Mouse (Mus musculus) neural tube, embryonic 12.5 days (tissue): ENCODE measurements around the gene Stk38l. TPM values are rescaled to one million over a fixed set of nuclear protein-coding genes. Genes with fewer than 3 reads are reported as not detected.

ENCODE experiments used
- ATAC-seq: fragments of 200-750 bp; cut with Nextera tagmentation; 2 replicates; pipeline ENCODE4 v1.8.0; 2017; ENCODE audit warnings: low read depth, mild to moderate bottlenecking, moderate TSS enrichment, moderate library complexity; ENCODE audit not compliant: low FRiP score
- H3K27ac ChIP-seq: fragments of 300-500 bp; sonication (generic); 2 replicates; pipeline ENCODE4 v1.5.1; 2016
- H3K27me3 ChIP-seq: fragments of 300-500 bp; sonication (generic); replicated peaks from 2 replicates; pipeline ENCODE4 v1.6.1; 2016; ENCODE audit warnings: mild to moderate bottlenecking
- H3K36me3 ChIP-seq: fragments of 300-500 bp; sonication (generic); 2 replicates; pipeline ENCODE4 v1.6.1; 2016; ENCODE audit warnings: mild to moderate bottlenecking
- H3K4me1 ChIP-seq: fragments of 300-500 bp; sonication (generic); 2 replicates; pipeline ENCODE4 v1.6.1; 2016
- H3K4me2 ChIP-seq: fragments of 300-500 bp; sonication (generic); replicated peaks from 2 replicates; pipeline ENCODE4 v1.6.1; 2016; ENCODE audit warnings: mild to moderate bottlenecking
- H3K4me3 ChIP-seq: fragments of 300-500 bp; sonication (generic); 2 replicates; pipeline ENCODE4 v1.5.1; 2016
- H3K9ac ChIP-seq: fragments of 300-500 bp; sonication (generic); 2 replicates; pipeline ENCODE4 v1.6.1; 2016; ENCODE audit warnings: mild to moderate bottlenecking
- H3K9me3 ChIP-seq: fragments of 300-500 bp; sonication (generic); 2 replicates; pipeline ENCODE4 v1.6.1; 2016; ENCODE audit warnings: mild to moderate bottlenecking
- WGBS: fragments of 180-500 bp; shearing (Covaris S2); methylation state at CpG from one replicate; pipeline ENCODE4 v1.1.7; 2016; 5-methylcytosine and 5-hydroxymethylcytosine counted together
- polyA plus RNA-seq: library from polyadenylated mRNA; unstranded; fragments of >200 nt; fragmentation: Nextera tagmentation; extraction: Ambion mirVana; gene quantifications from 2 replicates; pipeline ENCODE4 v1.2.1, GENCODE M21; 2016

Gene Stk38l
- polyA plus RNA-seq, 1 experiment from 2014 or later = 17.8 TPM

DNA sequence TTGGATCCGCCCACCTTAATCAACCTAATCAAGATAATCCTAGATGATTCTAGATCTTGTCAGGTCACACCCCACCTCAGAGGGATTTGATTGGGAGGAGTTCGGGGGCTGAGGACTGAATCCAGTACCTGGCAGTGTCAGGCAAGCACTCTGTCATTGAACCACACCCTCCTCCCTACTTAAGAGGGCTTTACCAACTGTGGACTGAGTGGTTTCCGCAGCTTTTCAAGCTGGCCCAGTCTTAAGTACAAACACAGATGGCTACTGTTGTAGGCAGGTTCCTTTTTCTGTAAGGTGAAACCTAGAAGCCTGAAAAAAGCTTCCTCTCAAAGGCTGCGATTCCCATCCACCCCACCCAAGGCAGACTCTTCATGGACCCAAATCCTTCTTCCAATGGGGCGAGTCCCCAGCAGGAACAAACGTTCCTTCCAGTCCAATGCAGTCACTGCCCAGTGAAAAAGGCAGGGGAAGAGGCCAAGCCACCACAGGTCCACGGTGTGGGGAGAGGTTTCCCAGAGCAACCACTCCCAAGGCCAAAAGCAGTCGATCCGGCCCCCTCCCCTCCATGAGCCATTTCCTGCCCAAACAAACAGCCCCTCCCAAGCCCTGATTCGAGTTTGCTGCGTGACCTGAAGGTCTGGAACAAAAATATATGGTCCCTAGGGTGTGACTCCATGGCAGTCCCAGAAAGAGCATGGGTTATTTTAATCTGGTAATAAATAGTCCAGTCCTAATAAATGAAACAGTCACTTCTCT, 22.5 kb upstream of the Stk38l start:
- Histone ChIP-seq H3K36me3 (no peaks in the 10 kb centered on the region), H3K4me1 (no peaks in the 10 kb centered on the region), H3K9me3 (no peaks in the 10 kb centered on the region), H3K4me3 (no peak overlapping the region), H3K9ac (no peak overlapping the region), H3K4me2 (no peak overlapping the region), H3K27me3 (no peaks in the 10 kb centered on the region), H3K27ac (no peak overlapping the region)
- 71% methylated on average over 11 of the region's 11 CpGs for WGBS
- no peak for ATAC-seq

GRCm38 (mm10) chr6:146703351-146703750, 21.4 kb upstream of the Stk38l start:
- H3K36me3 ChIP-seq = no peaks in the 10 kb centered on the region
- no peaks in the 10 kb centered on the region for H3K4me1 ChIP-seq
- 85% methylated on average over 3 of the region's 3 CpGs for WGBS
- no peak overlapping the region for H3K4me3 ChIP-seq
- no peaks in the 10 kb centered on the region for H3K27me3 ChIP-seq
- no peak overlapping the region for H3K4me2 ChIP-seq
- H3K9ac ChIP-seq = no peak overlapping the region
- H3K27ac ChIP-seq = no peak overlapping the region
- no peaks in the 10 kb centered on the region for H3K9me3 ChIP-seq
- no peak for ATAC-seq

- WGBS = 90% methylated on average over 1 of the region's 1 CpGs
These were observed 19.2 kb upstream of the Stk38l start for GRCm38 (mm10) chr6:146705631-146706030.

DNA sequence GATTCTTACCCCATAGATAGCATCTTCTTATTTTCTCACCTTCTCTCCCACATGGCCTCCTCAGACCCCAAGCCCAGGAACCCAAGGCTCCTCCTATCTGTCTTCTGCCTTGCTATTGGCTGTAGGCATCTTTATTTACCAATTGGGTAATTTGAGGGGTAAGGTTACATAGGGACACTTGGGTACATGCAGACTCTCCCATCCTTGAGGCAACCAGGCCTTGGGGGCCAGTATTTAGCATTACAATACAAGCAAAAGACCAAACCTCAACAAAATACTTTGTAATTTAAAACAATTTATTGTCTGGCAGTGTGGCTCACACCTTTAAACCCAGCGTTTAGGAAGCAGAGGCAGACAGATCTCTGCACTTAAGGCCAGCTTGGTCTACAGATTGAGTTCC, 5.2 kb upstream of the Stk38l start:
- Histone ChIP-seq H3K9me3 (no peaks in the 10 kb centered on the region), H3K4me2 (no peak overlapping the region), H3K27ac (no peak overlapping the region), H3K4me3 (no peak overlapping the region), H3K36me3 (no peaks in the 10 kb centered on the region), H3K4me1 (no peaks in the 10 kb centered on the region), H3K9ac (no peak overlapping the region), H3K27me3 (no peaks in the 10 kb centered on the region)
- ATAC-seq = no peak
- WGBS = 72% methylated on average over 1 of the region's 1 CpGs

More at GRCm38 (mm10) chr6:146705631-146706030, 19.2 kb upstream of the Stk38l start:
- H3K9ac ChIP-seq = no peak overlapping the region
- H3K4me3 ChIP-seq = no peak overlapping the region
- no peak overlapping the region for H3K4me2 ChIP-seq
- H3K27me3 ChIP-seq = no peaks in the 10 kb centered on the region
- no peak overlapping the region for H3K27ac ChIP-seq
- H3K4me1 ChIP-seq = no peaks in the 10 kb centered on the region
- H3K36me3 ChIP-seq = no peaks in the 10 kb centered on the region
- no peak for ATAC-seq
- no peaks in the 10 kb centered on the region for H3K9me3 ChIP-seq

GRCm38 (mm10) chr6:146723805-146724204, 990 bp upstream of the Stk38l start:
- no peaks in the 10 kb centered on the region for H3K27me3 ChIP-seq
- H3K9me3 ChIP-seq = no peaks in the 10 kb centered on the region
- H3K4me3 ChIP-seq = no peak overlapping the region
- ATAC-seq = no peak
- H3K9ac ChIP-seq = no peak overlapping the region
- no peaks in the 10 kb centered on the region for H3K36me3 ChIP-seq
- H3K4me1 ChIP-seq = no peaks in the 10 kb centered on the region
- 97% methylated on average over 3 of the region's 3 CpGs for WGBS
- no peak overlapping the region for H3K27ac ChIP-seq
- no peak overlapping the region for H3K4me2 ChIP-seq

DNA sequence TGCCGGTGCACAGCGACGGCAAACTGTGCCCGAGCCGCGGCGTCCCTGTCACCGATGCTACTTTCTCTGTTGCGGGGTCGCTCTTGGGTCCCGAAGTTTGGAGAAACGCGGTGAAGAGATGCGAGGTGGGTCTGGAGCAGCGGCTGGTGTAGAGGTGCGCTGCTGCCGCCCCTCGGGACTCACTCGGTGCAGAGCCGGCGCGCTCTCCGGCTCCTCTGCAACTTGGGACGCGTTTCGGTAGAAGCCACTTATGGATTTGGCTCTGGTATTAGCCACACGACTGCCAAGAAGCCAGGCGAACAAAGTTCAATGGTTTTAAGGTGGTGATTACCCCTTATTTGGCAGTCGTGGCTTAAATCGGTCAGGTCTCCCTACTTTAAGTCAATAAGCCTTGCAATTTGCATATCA, 593 bp downstream of the Stk38l start:
- Histone ChIP-seq H3K27ac (peak overlapping the region; percentile 68; the same call in 1 of the 2 replicates), H3K4me3 (peak overlapping the region; percentile 96), H3K9me3 (no peaks in the 10 kb centered on the region), H3K27me3 (no peaks in the 10 kb centered on the region), H3K36me3 (no peaks in the 10 kb centered on the region), H3K4me2 (peak overlapping the region; percentile 85), H3K4me1 (no peaks in the 10 kb centered on the region), H3K9ac (peak overlapping the region; percentile 79)
- peak; percentile 66 for ATAC-seq
- WGBS = under 1% methylated on average over 30 of the region's 30 CpGs

GRCm38 (mm10) chr6:146731031-146731430, 6.2 kb downstream of the Stk38l start:
- ATAC-seq = no peak
- 100% methylated on average over 1 of the region's 1 CpGs for WGBS
- no peaks in the 10 kb centered on the region for H3K36me3 ChIP-seq

DNA sequence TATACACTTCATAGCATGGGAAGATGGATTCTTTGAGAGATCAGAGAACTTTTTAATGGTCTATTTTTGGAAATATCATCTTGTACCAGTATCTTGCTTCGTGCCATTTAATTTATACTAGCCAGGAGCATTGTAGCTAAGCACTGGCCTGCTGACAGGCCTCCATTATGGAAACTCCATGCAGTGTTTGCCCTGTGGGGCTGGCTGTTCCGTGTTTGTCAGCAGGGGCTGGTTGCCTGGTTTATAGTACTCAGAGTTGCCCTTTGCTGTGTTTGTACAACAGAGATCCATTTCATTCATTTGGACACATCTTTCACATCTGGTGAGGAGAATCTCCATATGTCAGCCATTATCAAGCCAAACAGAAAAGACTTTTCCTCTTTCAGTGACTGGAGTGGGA, 6.9 kb downstream of the Stk38l start:
- Histone ChIP-seq H3K27me3 (no peaks in the 10 kb centered on the region), H3K36me3 (no peaks in the 10 kb centered on the region), H3K4me2 (no peak overlapping the region), H3K9me3 (no peaks in the 10 kb centered on the region), H3K27ac (no peak overlapping the region), H3K4me3 (no peak overlapping the region), H3K4me1 (0 out of 2 replicates have a peak, but pooled peaks cover 3% of the 10 kb centered on the region), H3K9ac (no peak overlapping the region)
- ATAC-seq = no peak
- WGBS = 42% methylated on average over 2 of the region's 2 CpGs

More at GRCm38 (mm10) chr6:146731031-146731430, 6.2 kb downstream of the Stk38l start:
- no peaks in the 10 kb centered on the region for H3K27me3 ChIP-seq
- H3K4me1 ChIP-seq = 0 out of 2 replicates have a peak, but pooled peaks cover 3% of the 10 kb centered on the region
- no peak overlapping the region for H3K4me3 ChIP-seq
- no peaks in the 10 kb centered on the region for H3K9me3 ChIP-seq
- H3K27ac ChIP-seq = no peak overlapping the region
- no peak overlapping the region for H3K4me2 ChIP-seq
- H3K9ac ChIP-seq = no peak overlapping the region

DNA sequence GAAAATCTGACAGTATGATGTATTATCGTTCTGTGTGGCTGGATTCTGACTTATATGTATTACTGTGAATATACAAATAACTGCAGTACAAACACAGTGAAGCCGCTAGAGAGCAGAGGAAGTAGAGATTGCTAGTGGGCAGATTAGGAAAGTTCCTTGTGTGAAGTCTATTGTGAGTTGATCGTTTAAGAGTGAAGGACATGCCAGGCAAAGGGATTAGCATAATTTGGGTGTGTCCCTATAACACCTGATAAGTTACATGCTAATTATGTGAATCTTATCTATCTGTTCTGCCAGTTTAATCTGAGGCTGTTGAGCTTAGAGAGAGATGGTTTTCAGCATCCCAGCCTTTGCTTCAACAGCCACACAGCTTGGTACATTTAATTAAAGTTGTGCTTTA, 7.4 kb downstream of the Stk38l start:
- Histone ChIP-seq H3K4me2 (no peak overlapping the region), H3K4me3 (no peak overlapping the region), H3K27me3 (no peaks in the 10 kb centered on the region), H3K27ac (no peak overlapping the region), H3K4me1 (0 out of 2 replicates have a peak, but pooled peaks cover 3% of the 10 kb centered on the region), H3K9ac (no peak overlapping the region), H3K36me3 (no peaks in the 10 kb centered on the region), H3K9me3 (no peaks in the 10 kb centered on the region)
- no peak for ATAC-seq
- WGBS = 78% methylated on average over 3 of the region's 3 CpGs

GRCm38 (mm10) chr6:146732676-146733075, 7.9 kb downstream of the Stk38l start:
- Histone ChIP-seq H3K27ac (no peak overlapping the region), H3K9me3 (no peaks in the 10 kb centered on the region), H3K36me3 (no peaks in the 10 kb centered on the region), H3K27me3 (no peaks in the 10 kb centered on the region), H3K4me1 (0 out of 2 replicates have a peak, but pooled peaks cover 3% of the 10 kb centered on the region), H3K4me2 (no peak overlapping the region), H3K4me3 (no peak overlapping the region), H3K9ac (no peak overlapping the region)
- no peak for ATAC-seq
- 50% methylated on average over 1 of the region's 1 CpGs for WGBS

DNA sequence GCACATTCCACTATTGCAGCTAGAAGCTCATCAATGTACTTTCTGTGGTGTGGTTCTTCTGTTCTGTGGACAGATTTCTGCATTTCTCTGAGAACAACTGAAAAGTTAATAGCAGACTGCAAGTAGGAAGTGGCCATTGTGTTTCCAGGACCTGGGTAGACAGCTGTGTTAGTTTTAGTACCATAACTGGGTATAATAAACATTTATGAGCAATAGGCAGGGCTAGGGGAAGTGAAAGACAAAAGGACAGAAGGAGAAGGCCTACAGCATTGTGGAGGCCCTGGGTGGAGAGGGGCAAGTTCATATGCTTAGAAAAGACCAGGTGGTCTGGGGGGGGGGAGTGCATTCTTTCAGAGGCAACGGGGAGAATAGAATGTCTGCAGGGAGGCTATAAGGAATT, 8.8 kb downstream of the Stk38l start:
- H3K4me3 ChIP-seq = no peak overlapping the region
- no peaks in the 10 kb centered on the region for H3K9me3 ChIP-seq
- H3K4me2 ChIP-seq = no peak overlapping the region
- H3K36me3 ChIP-seq = no peaks in the 10 kb centered on the region
- WGBS = 30% methylated on average over 1 of the region's 1 CpGs
- H3K27me3 ChIP-seq = no peaks in the 10 kb centered on the region
- H3K27ac ChIP-seq = no peak overlapping the region
- H3K4me1 ChIP-seq = 0 out of 2 replicates have a peak, but pooled peaks cover 3% of the 10 kb centered on the region
- H3K9ac ChIP-seq = no peak overlapping the region
- ATAC-seq = no peak

GRCm38 (mm10) chr6:146738889-146739288, 14.1 kb downstream of the Stk38l start:
- Histone ChIP-seq H3K4me1 (no peaks in the 10 kb centered on the region), H3K27me3 (no peaks in the 10 kb centered on the region), H3K36me3 (no peaks in the 10 kb centered on the region), H3K9me3 (no peaks in the 10 kb centered on the region), H3K27ac (no peak overlapping the region), H3K4me3 (no peak overlapping the region), H3K4me2 (no peak overlapping the region), H3K9ac (no peak overlapping the region)
- no peak for ATAC-seq
- 90% methylated on average over 1 of the region's 1 CpGs for WGBS

DNA sequence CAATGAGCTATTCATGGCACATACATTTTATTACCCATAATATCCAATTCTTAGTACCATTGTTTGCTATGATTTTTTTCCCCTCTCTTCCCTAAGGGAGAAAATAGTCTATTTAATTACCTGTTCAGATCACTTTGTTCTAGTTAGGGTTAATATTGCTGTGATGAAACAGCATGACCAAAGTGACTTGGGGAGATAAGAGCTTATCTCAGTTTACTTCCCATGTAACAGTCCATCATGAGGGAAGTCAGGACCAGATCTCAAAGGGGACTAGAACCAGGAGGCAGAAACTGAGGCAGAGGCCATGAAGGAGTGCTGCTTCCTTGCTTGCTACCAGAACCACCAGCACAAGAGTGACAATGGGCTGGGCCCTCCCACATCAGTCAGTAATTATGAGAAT, 15.9 kb downstream of the Stk38l start:
- ATAC-seq = no peak
- Histone ChIP-seq H3K4me3 (no peak overlapping the region), H3K36me3 (no peaks in the 10 kb centered on the region), H3K4me1 (no peaks in the 10 kb centered on the region), H3K27ac (no peak overlapping the region), H3K4me2 (no peak overlapping the region), H3K9ac (no peak overlapping the region), H3K27me3 (no peaks in the 10 kb centered on the region), H3K9me3 (no peaks in the 10 kb centered on the region)
